Mouse (Mus musculus) embryonic facial prominence, embryonic 13.5 days (tissue): ENCODE measurements around the gene Gna11. TPM values are rescaled to one million over a fixed set of nuclear protein-coding genes. Genes with fewer than 3 reads are reported as not detected.
A peak's percentile ranks its signal among the peaks of the same experiment; 100 is the strongest.

ENCODE experiments used
- ATAC-seq: fragments of 200-750 bp; cut with Nextera tagmentation; 2 replicates; pipeline ENCODE4 v1.8.0; 2017; ENCODE audit warnings: low read depth; ENCODE audit not compliant: insufficient number of reproducible peaks, insufficient read depth, low FRiP score, low TSS enrichment
- H3K27ac ChIP-seq: fragments of 300-500 bp; sonication (generic); 2 replicates; pipeline ENCODE4 v1.5.1; 2015; ENCODE audit warnings: moderate library complexity, mild to moderate bottlenecking, inconsistent platforms
- H3K27me3 ChIP-seq: fragments of 300-500 bp; sonication (generic); 2 replicates; pipeline ENCODE4 v1.6.1; 2015; ENCODE audit warnings: mild to moderate bottlenecking, inconsistent platforms
- H3K36me3 ChIP-seq: fragments of 300-500 bp; sonication (generic); 2 replicates; pipeline ENCODE4 v1.6.1; 2015; ENCODE audit warnings: mild to moderate bottlenecking, inconsistent platforms
- H3K4me1 ChIP-seq: fragments of 300-500 bp; sonication (generic); 2 replicates; pipeline ENCODE4 v1.6.1; 2015; ENCODE audit warnings: inconsistent platforms
- H3K4me2 ChIP-seq: fragments of 300-500 bp; sonication (generic); 2 replicates; pipeline ENCODE4 v1.6.1; 2015; ENCODE audit warnings: moderate library complexity, mild to moderate bottlenecking, inconsistent platforms
- H3K4me3 ChIP-seq: fragments of 300-500 bp; sonication (generic); 2 replicates; pipeline ENCODE4 v1.5.1; 2015; ENCODE audit warnings: mild to moderate bottlenecking, inconsistent platforms
- H3K9ac ChIP-seq: fragments of 300-500 bp; sonication (generic); 2 replicates; pipeline ENCODE4 v1.6.1; 2015; ENCODE audit warnings: mild to moderate bottlenecking, inconsistent platforms
- H3K9me3 ChIP-seq: fragments of 300-500 bp; sonication (generic); 2 replicates; pipeline ENCODE4 v1.6.1; 2016; ENCODE audit warnings: inconsistent platforms
- WGBS: fragments of 180-500 bp; shearing (Covaris S2); methylation state at CpG from one replicate; pipeline ENCODE4 v1.1.7; 2015; ENCODE audit warnings: mixed read lengths; 5-methylcytosine and 5-hydroxymethylcytosine counted together
- polyA plus RNA-seq: library from polyadenylated mRNA; unstranded; fragments of >200 nt; fragmentation: Nextera tagmentation; extraction: Ambion mirVana; gene quantifications from 2 replicates; pipeline ENCODE4 v1.2.1, GENCODE M21; 2015

Gene Gna11
- polyA plus RNA-seq, 1 experiment from 2014 or later = 90.1 TPM

DNA sequence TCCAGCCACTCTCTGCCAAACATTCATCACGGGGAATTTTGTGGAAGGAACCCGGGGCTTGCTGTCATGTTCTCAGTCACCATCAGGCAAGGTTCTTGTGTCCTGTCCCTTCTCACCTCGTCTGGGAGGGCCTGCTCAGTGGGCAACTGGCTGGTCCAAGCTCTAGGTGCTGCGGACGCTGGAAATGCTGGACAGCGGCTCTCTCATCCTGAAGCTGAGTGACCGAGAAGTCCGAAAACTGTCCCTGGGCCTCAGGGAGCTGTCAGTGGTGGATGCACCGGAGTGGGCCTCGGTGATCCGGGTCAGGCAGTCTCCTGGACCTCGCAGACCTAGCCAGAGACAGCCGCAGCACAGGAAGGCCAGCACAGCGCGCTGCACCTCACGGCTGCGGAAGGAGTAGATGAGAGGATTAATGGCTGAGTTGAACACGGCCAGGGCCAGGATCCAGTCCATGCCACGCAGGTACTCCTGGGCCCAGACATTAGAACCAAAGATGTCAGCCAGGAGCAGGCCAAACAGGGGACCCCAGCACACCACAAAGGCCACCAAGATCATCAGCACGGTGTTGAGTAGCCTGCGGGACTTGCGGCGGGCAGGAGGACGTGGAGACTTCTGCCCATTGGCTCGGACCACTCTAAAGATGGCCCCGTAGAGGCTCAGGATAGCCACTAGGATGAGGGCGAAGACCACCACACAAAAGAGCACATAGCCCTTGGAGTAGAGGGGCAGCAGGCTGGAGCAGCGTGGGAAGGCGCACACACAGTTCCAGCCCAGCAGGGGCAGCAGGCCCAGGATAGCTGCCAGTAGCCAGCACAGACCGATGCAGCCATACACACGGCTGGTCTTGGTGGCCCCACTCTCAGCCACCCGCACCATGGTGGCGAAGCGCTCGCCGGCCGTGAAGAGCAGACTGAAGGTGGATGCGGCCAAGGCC is 46.4 kb downstream of the Gna11 start:
- 0 out of 2 replicates have a peak overlapping the region, but pooled peaks have one; percentile 46 for H3K9ac ChIP-seq
- no peaks in the 10 kb centered on the region for H3K9me3 ChIP-seq
- ATAC-seq = no peak
- H3K4me2 ChIP-seq = no peak overlapping the region
- peaks cover 27% of the 10 kb centered on the region for H3K4me1 ChIP-seq
- H3K27ac ChIP-seq = no peak overlapping the region
- H3K4me3 ChIP-seq = no peak overlapping the region
- no peaks in the 10 kb centered on the region; the same call in none of the 2 replicates for H3K36me3 ChIP-seq
- peaks cover 9% of the 10 kb centered on the region for H3K27me3 ChIP-seq
- WGBS = 84% methylated on average over 38 of the region's 38 CpGs

DNA sequence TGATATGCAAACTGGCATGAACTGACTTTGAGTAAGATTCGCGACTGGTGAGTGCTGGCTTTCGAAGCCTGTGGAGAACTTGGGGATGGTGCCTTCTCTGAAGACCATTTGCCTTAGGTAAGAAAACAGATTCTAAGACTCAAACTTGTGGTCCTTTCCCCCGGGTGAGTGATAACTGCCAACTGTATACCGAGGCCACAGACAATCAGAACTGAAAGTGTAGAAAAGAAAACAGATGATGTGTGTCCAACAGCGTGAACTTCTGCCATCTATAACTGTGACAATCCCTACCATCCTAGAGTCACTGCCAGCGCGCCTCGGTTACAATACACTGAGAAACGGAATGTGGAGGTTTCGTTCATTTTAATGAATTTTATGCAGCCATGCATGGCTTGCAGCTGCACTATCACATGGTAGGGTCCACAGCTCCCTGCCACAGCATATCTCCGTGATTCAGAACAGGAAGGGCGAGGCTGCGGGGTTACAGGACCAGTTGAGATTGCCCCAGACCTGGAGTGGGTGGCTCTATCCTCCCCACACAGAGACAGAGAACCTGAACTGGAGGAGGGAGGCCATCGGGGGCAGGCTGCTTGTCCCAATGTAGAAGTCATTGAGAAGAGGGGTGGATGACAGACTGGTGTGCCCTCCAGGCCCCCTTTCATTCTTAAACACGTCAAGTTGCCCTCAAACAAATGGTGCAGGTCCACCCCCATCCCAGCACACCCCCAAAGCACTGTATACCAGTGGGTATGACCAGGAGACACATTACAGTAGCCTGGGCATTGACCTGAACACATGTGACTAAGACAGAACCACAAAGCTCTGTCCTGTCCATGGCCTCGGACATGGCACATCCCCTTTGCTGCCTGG is 47.4 kb downstream of the Gna11 start:
- no peak overlapping the region for H3K9ac ChIP-seq
- H3K4me1 ChIP-seq = peaks cover 24% of the 10 kb centered on the region
- peak overlapping the region; percentile 99 for H3K4me2 ChIP-seq
- WGBS = 82% methylated on average over 17 of the region's 17 CpGs
- no peaks in the 10 kb centered on the region for H3K27me3 ChIP-seq
- no peak overlapping the region for H3K27ac ChIP-seq
- H3K4me3 ChIP-seq = no peak overlapping the region
- no peak for ATAC-seq
- H3K9me3 ChIP-seq = no peaks in the 10 kb centered on the region
- peaks cover 7% of the 10 kb centered on the region for H3K36me3 ChIP-seq

- Histone ChIP-seq H3K36me3 (peaks cover 14% of the 10 kb centered on the region), H3K4me1 (peaks cover 24% of the 10 kb centered on the region), H3K4me3 (peak overlapping the region; percentile 87), H3K4me2 (peak overlapping the region; percentile 99), H3K27ac (no peak overlapping the region), H3K9me3 (no peaks in the 10 kb centered on the region), H3K27me3 (no peaks in the 10 kb centered on the region), H3K9ac (peak overlapping the region; percentile 58)
- WGBS = 40% methylated on average over 4 of the region's 4 CpGs
- no peak for ATAC-seq
Measured at GRCm38 (mm10) chr10:81496969-81497368, 48.0 kb downstream of the Gna11 start.

DNA sequence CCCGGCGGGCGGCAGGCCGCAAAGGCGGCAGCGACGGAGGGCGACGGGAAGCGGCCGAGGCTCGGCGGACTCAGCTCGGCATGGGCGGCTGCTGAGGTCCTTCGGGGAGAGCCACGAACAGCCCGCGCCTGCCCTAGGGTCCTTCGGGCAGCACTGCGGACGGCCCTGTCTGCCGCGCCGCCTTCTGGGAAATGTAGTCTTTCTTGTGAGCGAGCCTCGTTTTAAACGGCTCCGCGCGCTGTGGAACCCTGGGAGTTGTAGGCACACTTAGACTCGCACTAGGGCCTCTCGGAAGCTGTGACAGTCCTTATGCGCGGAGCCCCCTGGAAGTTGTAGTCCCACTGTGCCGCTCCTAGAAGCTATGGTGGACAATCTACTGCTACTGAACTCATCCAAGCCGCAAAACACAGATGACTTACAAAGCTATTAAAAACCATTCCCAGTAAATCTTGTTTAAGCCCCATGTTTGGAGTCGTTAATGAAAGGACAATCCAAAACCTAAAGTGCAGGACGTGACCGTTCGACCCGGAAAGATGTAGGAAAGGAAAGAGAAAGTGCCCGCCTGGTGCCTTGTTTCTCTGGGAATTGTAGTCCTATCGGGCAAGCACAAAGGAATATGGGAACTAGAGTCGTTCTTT is 48.6 kb downstream of the Gna11 start, which contains the start of gene Ncln:
Ncln (minus strand) TSS at position 129 of the 638 bp plus-strand sequence.
- Histone ChIP-seq H3K27ac (peak within 1 kb of the TSS; percentile 55), H3K9me3 (no peaks in the 10 kb centered on the region), H3K4me1 (peaks cover 24% of the 10 kb centered on the region), H3K36me3 (peaks cover 20% of the 10 kb centered on the region), H3K4me3 (peak within 1 kb of the TSS; percentile 87), H3K9ac (peak within 1 kb of the TSS; percentile 92), H3K27me3 (no peaks in the 10 kb centered on the region), H3K4me2 (peak within 1 kb of the TSS; percentile 99)
- WGBS = under 1% methylated on average over 45 of the region's 45 CpGs
- ATAC-seq = peak; percentile 95

DNA sequence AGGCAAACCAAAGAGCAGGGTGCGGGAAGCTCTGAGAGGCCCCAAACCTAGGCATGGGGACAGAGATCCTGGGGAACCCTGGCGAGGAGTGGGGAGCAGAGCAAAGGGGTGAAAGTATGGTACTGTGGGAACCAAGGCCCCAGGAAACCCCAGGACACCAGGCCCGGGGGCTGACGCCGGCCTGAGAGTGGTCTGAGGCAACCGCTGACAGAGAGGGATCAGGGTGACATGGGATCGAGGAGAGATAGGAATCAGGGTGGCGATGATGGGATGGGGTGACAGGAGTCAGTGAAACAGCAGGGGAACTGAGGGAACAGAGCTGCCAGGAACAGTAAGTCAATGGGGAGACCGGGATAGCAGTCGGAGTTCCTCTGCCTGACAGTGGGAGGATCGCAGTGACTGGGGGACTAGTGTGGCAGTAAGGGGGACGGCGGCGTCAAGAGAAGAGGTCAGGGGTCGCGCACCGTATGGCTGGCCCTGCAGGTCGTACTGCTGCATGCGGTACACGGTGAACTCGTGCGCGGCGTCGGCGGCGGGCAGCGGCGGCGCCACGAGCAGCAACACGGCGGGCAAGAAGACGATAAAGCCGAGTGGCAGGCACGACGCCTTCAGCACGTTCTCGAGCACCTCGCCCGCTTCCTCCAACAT is 49.2 kb downstream of the Gna11 start:
- peaks cover 26% of the 10 kb centered on the region for H3K36me3 ChIP-seq
- no peaks in the 10 kb centered on the region for H3K9me3 ChIP-seq
- no peaks in the 10 kb centered on the region for H3K27me3 ChIP-seq
- peaks cover 24% of the 10 kb centered on the region for H3K4me1 ChIP-seq
- H3K9ac ChIP-seq = peak overlapping the region; percentile 92
- H3K4me2 ChIP-seq = peak overlapping the region; percentile 99
- H3K27ac ChIP-seq = peak overlapping the region; percentile 55
- 2% methylated on average over 41 of the region's 41 CpGs for whole genome bisulfite sequencing
- H3K4me3 ChIP-seq = peak overlapping the region; percentile 87
- no peak for ATAC-seq

DNA sequence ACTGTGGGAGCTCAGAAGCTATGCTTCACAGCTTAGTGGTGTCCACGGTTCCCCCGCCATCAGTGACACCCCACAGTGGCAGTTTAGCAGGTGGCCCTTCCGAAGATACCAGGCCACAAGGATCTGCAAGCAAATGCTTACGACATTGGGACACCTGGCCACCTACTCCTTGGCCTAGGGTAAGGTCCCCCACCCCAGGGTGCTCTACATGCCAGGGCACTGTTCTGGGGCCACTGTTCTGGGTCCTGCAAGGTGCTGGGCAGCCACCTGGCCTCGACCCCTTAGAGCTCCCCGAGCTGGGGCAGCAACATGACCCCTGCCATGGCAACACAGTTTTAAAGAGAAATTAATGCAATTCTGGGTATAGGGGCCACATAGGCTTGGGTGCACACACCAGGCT is 49.8 kb downstream of the Gna11 start:
- H3K27me3 ChIP-seq = no peaks in the 10 kb centered on the region
- peaks cover 32% of the 10 kb centered on the region for H3K36me3 ChIP-seq
- H3K4me2 ChIP-seq = peak overlapping the region; percentile 99
- WGBS = 71% methylated on average over 6 of the region's 6 CpGs
- no peaks in the 10 kb centered on the region for H3K9me3 ChIP-seq
- peaks cover 24% of the 10 kb centered on the region for H3K4me1 ChIP-seq
- no peak overlapping the region; the same call in 1 of the 2 replicates for H3K27ac ChIP-seq
- H3K9ac ChIP-seq = peak overlapping the region; percentile 92
- peak overlapping the region; percentile 87 for H3K4me3 ChIP-seq
- no peak for ATAC-seq

GRCm38 (mm10) chr10:81494260-81495041 is 50.5 kb downstream of the Gna11 start:
- ATAC-seq = no peak
- WGBS = 90% methylated on average over 11 of the region's 11 CpGs
- H3K4me3 ChIP-seq = peak overlapping the region; percentile 87; the same call in 1 of the 2 replicates

GRCm38 (mm10) chr10:81493601-81494220 is 51.3 kb downstream of the Gna11 start:
- peaks cover 24% of the 10 kb centered on the region for H3K4me1 ChIP-seq
- H3K4me3 ChIP-seq = no peak overlapping the region
- H3K27ac ChIP-seq = no peak overlapping the region
- 80% methylated on average over 8 of the region's 8 CpGs for WGBS
- ATAC-seq = no peak
- H3K27me3 ChIP-seq = no peaks in the 10 kb centered on the region
- no peaks in the 10 kb centered on the region for H3K9me3 ChIP-seq
- H3K4me2 ChIP-seq = no peak overlapping the region; the same call in 1 of the 2 replicates
- peak overlapping the region; percentile 92 for H3K9ac ChIP-seq
- peaks cover 46% of the 10 kb centered on the region for H3K36me3 ChIP-seq

More at GRCm38 (mm10) chr10:81494260-81495041, 50.5 kb downstream of the Gna11 start:
- Histone ChIP-seq H3K27me3 (no peaks in the 10 kb centered on the region), H3K4me1 (peaks cover 24% of the 10 kb centered on the region), H3K4me2 (peak overlapping the region; percentile 99), H3K9ac (peak overlapping the region; percentile 92), H3K36me3 (peaks cover 39% of the 10 kb centered on the region), H3K9me3 (no peaks in the 10 kb centered on the region), H3K27ac (no peak overlapping the region)

DNA sequence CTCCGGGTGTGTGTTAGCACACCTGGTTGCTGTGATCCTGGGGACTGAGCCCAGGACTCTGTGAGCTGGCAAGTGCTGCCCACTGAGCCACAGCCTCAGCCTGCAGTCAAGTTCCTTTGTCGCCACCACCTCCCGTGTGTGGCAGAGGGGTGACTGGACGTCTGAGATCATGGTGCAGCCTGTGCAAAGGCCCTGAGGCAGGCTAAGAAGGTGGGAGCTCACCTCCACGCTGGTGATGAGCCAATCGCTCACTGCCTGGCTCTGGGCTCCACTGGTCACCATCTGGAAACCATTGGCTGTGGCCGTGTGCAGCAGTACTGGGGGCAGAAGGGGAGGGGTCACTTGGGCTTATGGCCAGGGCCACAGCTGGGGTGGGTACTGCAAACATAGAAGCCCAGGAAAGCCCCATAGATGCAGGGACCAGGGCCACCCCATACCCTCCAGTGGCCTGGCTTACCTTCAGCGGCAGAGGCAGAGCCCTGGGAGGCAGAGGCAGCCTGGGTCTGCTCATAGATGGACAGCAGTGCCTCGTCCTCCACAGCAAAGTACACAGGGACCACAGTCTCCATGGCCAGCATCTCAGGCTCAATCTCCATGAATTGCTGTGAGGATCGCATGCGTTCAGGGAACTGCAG is 52.3 kb downstream of the Gna11 start:
- no peak for ATAC-seq
- peaks cover 56% of the 10 kb centered on the region for H3K36me3 ChIP-seq
- H3K27ac ChIP-seq = no peak overlapping the region
- WGBS = 75% methylated on average over 11 of the region's 11 CpGs
- peak overlapping the region; percentile 49 for H3K9ac ChIP-seq
- H3K4me3 ChIP-seq = no peak overlapping the region
- H3K27me3 ChIP-seq = no peaks in the 10 kb centered on the region
- H3K9me3 ChIP-seq = no peaks in the 10 kb centered on the region
- H3K4me1 ChIP-seq = peaks cover 24% of the 10 kb centered on the region
- H3K4me2 ChIP-seq = no peak overlapping the region
